Mouse (Mus musculus): Measurements from ENCODE around the gene Pros1.

DNA sequence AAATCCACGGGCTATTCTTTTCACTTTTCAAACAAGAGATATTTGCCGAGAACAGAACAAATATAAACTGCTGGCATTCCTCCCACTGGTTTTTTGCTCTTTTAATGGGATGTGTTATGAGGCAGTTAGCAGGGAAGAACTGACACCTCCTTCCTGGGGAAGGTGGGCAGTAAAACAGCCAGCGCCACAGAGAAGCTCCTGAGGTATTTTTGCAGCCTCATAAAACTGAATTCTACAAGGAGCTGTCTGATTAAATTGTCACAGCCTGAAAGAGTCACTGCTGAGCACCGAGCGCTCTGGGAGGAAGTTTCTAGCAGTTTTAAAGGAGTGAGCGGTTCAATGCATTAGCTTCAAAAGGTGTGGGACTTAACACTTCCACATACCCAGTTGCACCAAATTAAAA lies 110.3 kb downstream of the Pros1 start:
- TF ChIP-seq POLR2A (IDR thresholded peaks at IDR 0.05; ENCODE audit: low read depth, low read length) (no peak), CTCF (IDR thresholded peaks at IDR 0.05; ENCODE audit: extremely low read depth, insufficient read length, insufficient replicate concordance, low read depth, low read length) (no peak)

All from small intestine, adult 2 months (tissue).